Mouse (Mus musculus): ENCODE results near the gene Hoxc9. TPM values are rescaled to one million over a fixed set of nuclear protein-coding genes. Genes with fewer than 3 reads are reported as not detected.
A peak's percentile ranks its signal among the peaks of the same experiment; 100 is the strongest.

The Hoxc9 gene
- polyA plus RNA-seq, 1 experiment from 2014 or later = 0.30 TPM

GRCm38 (mm10) chr15:102970740-102971139 is 5.5 kb upstream of the Hoxc9 start:
- H3K27ac ChIP-seq (replicated peaks) = no peak overlapping the region
- no peaks in the 10 kb centered on the region for H3K4me1 ChIP-seq (replicated peaks)
- WGBS = 2% methylated on average over 12 of the region's 12 CpGs
- peaks cover 95% of the 10 kb centered on the region for H3K27me3 ChIP-seq
- no peak overlapping the region for H3K4me2 ChIP-seq
- no peak overlapping the region for H3K4me3 ChIP-seq
- no peaks in the 10 kb centered on the region for H3K36me3 ChIP-seq
- H3K9ac ChIP-seq = no peak overlapping the region
- no peak for ATAC-seq (ENCODE audit: low FRiP score, low read depth)
- H3K9me3 ChIP-seq = no peaks in the 10 kb centered on the region

- H3K9me3 ChIP-seq = no peaks in the 10 kb centered on the region
- H3K9ac ChIP-seq = no peak overlapping the region
- no peaks in the 10 kb centered on the region for H3K4me1 ChIP-seq (replicated peaks)
- no peak overlapping the region for H3K4me3 ChIP-seq
- no peak overlapping the region for H3K27ac ChIP-seq (replicated peaks)
- no peaks in the 10 kb centered on the region for H3K36me3 ChIP-seq
- ATAC-seq (ENCODE audit: low FRiP score, low read depth) = no peak
- H3K4me2 ChIP-seq = no peak overlapping the region
- WGBS = under 1% methylated on average over 21 of the region's 21 CpGs
- peaks cover 88% of the 10 kb centered on the region for H3K27me3 ChIP-seq
Observed at GRCm38 (mm10) chr15:102972254-102972653, 4.0 kb upstream of the Hoxc9 start.

- 2% methylated on average over 6 of the region's 6 CpGs for WGBS
- Histone ChIP-seq H3K27ac (replicated peaks) (no peak overlapping the region), H3K9me3 (no peaks in the 10 kb centered on the region), H3K4me2 (no peak overlapping the region), H3K27me3 (peaks cover 88% of the 10 kb centered on the region), H3K4me3 (no peak overlapping the region), H3K36me3 (no peaks in the 10 kb centered on the region), H3K9ac (no peak overlapping the region), H3K4me1 (replicated peaks) (no peaks in the 10 kb centered on the region)
- ATAC-seq (ENCODE audit: low FRiP score, low read depth) = no peak
Observed at GRCm38 (mm10) chr15:102972753-102973152, 3.5 kb upstream of the Hoxc9 start.

- 7% methylated on average over 7 of the region's 7 CpGs for WGBS
- Histone ChIP-seq H3K27ac (replicated peaks) (no peak overlapping the region), H3K4me2 (no peak overlapping the region)
Observed at GRCm38 (mm10) chr15:102975034-102975433, 1.2 kb upstream of the Hoxc9 start.

GRCm38 (mm10) chr15:102975688-102976111 is 539 bp upstream of the Hoxc9 start:
- Histone ChIP-seq H3K36me3 (no peaks in the 10 kb centered on the region), H3K9ac (no peak overlapping the region), H3K27me3 (peaks cover 90% of the 10 kb centered on the region), H3K9me3 (no peaks in the 10 kb centered on the region), H3K4me3 (no peak overlapping the region), H3K27ac (replicated peaks) (no peak overlapping the region), H3K4me1 (replicated peaks) (no peaks in the 10 kb centered on the region), H3K4me2 (no peak overlapping the region)
- WGBS = under 1% methylated on average over 21 of the region's 21 CpGs
- ATAC-seq (ENCODE audit: low FRiP score, low read depth) = no peak

More at GRCm38 (mm10) chr15:102975034-102975433, 1.2 kb upstream of the Hoxc9 start:
- H3K36me3 ChIP-seq = no peaks in the 10 kb centered on the region
- no peaks in the 10 kb centered on the region for H3K4me1 ChIP-seq (replicated peaks)
- H3K27me3 ChIP-seq = peaks cover 90% of the 10 kb centered on the region
- H3K9me3 ChIP-seq = no peaks in the 10 kb centered on the region
- ATAC-seq (ENCODE audit: low FRiP score, low read depth) = no peak
- no peak overlapping the region for H3K9ac ChIP-seq
- no peak overlapping the region for H3K4me3 ChIP-seq

- Histone ChIP-seq H3K9me3 (no peaks in the 10 kb centered on the region), H3K4me2 (no peak overlapping the region), H3K9ac (no peak overlapping the region), H3K27me3 (peaks cover 90% of the 10 kb centered on the region), H3K4me3 (no peak overlapping the region), H3K36me3 (no peaks in the 10 kb centered on the region), H3K27ac (replicated peaks) (no peak overlapping the region), H3K4me1 (replicated peaks) (peaks cover 6% of the 10 kb centered on the region)
- under 1% methylated on average over 37 of the region's 37 CpGs for WGBS
- no peak for ATAC-seq (ENCODE audit: low FRiP score, low read depth)
Observed at GRCm38 (mm10) chr15:102976631-102977422, 588 bp downstream of the Hoxc9 start.

GRCm38 (mm10) chr15:102977423-102977974 is 1.3 kb downstream of the Hoxc9 start:
- no peak overlapping the region for H3K4me3 ChIP-seq
- H3K36me3 ChIP-seq = no peaks in the 10 kb centered on the region
- ATAC-seq (ENCODE audit: low FRiP score, low read depth) = no peak
- under 1% methylated on average over 16 of the region's 16 CpGs for WGBS
- H3K27me3 ChIP-seq = peaks cover 90% of the 10 kb centered on the region
- H3K4me1 ChIP-seq (replicated peaks) = peaks cover 9% of the 10 kb centered on the region
- H3K9me3 ChIP-seq = no peaks in the 10 kb centered on the region
- H3K27ac ChIP-seq (replicated peaks) = no peak overlapping the region
- no peak overlapping the region for H3K4me2 ChIP-seq
- no peak overlapping the region for H3K9ac ChIP-seq

- H3K4me3 ChIP-seq = no peak overlapping the region
- ATAC-seq (ENCODE audit: low FRiP score, low read depth) = no peak
- 3% methylated on average over 13 of the region's 13 CpGs for WGBS
- no peak overlapping the region for H3K9ac ChIP-seq
- peaks cover 9% of the 10 kb centered on the region for H3K4me1 ChIP-seq (replicated peaks)
- H3K27ac ChIP-seq (replicated peaks) = no peak overlapping the region
- H3K4me2 ChIP-seq = no peak overlapping the region
- peaks cover 90% of the 10 kb centered on the region for H3K27me3 ChIP-seq
- H3K36me3 ChIP-seq = no peaks in the 10 kb centered on the region
- H3K9me3 ChIP-seq = no peaks in the 10 kb centered on the region
Observed at GRCm38 (mm10) chr15:102978615-102979515, 2.6 kb downstream of the Hoxc9 start.

- no peak for ATAC-seq (ENCODE audit: low FRiP score, low read depth)
- 0% methylated on average over 1 of the region's 1 CpGs for WGBS
- H3K4me2 ChIP-seq = no peak overlapping the region
- no peaks in the 10 kb centered on the region for H3K36me3 ChIP-seq
- no peak overlapping the region for H3K9ac ChIP-seq
- no peak overlapping the region for H3K4me3 ChIP-seq
- no peak overlapping the region for H3K27ac ChIP-seq (replicated peaks)
- H3K4me1 ChIP-seq (replicated peaks) = peaks cover 9% of the 10 kb centered on the region
- H3K27me3 ChIP-seq = peaks cover 90% of the 10 kb centered on the region
- no peaks in the 10 kb centered on the region for H3K9me3 ChIP-seq
Observed at GRCm38 (mm10) chr15:102979936-102980335, 3.7 kb downstream of the Hoxc9 start.

GRCm38 (mm10) chr15:102980352-102980751 is 4.1 kb downstream of the Hoxc9 start:
- Histone ChIP-seq H3K27ac (replicated peaks) (no peak overlapping the region), H3K27me3 (peaks cover 90% of the 10 kb centered on the region)

GRCm38 (mm10) chr15:102980912-102981311 is 4.7 kb downstream of the Hoxc9 start:
- WGBS = 2% methylated on average over 14 of the region's 14 CpGs
- Histone ChIP-seq H3K27me3 (peaks cover 90% of the 10 kb centered on the region), H3K9me3 (no peaks in the 10 kb centered on the region), H3K9ac (no peak overlapping the region), H3K4me2 (peak overlapping the region; percentile 35), H3K4me1 (replicated peaks) (peaks cover 9% of the 10 kb centered on the region), H3K27ac (replicated peaks) (no peak overlapping the region), H3K4me3 (no peak overlapping the region; the same call in 1 of the 2 replicates), H3K36me3 (no peaks in the 10 kb centered on the region)
- no peak for ATAC-seq (ENCODE audit: low FRiP score, low read depth)

More at GRCm38 (mm10) chr15:102980352-102980751, 4.1 kb downstream of the Hoxc9 start:
- no peak for ATAC-seq (ENCODE audit: low FRiP score, low read depth)
- H3K4me2 ChIP-seq = no peak overlapping the region
- no peak overlapping the region for H3K9ac ChIP-seq
- H3K4me1 ChIP-seq (replicated peaks) = peaks cover 9% of the 10 kb centered on the region
- no peaks in the 10 kb centered on the region for H3K9me3 ChIP-seq
- H3K36me3 ChIP-seq = no peaks in the 10 kb centered on the region
- 2% methylated on average over 11 of the region's 11 CpGs for WGBS
- no peak overlapping the region for H3K4me3 ChIP-seq
